Mouse (Mus musculus) natural killer cell, adult 2 months (primary cell): Measurements from ENCODE around the gene Igsf23.
"Not testable (repeated sequence)": the region's sequence is repeated elsewhere in the genome, so short reads cannot be mapped to it uniquely, and the experiment has no call there.

Experiments
- DNase-seq, 2 experiments: peaks; one replicate each; pipeline ENCODE4 v3.0.0; 2022; ENCODE audit warnings: low spot score in 2 of 2

The Igsf23 gene

GRCm38 (mm10) chr7:19935171-19935751 lies 15.3 kb downstream of the Igsf23 start:
- DNase-seq = peak; percentile 9 to 25

GRCm38 (mm10) chr7:19932877-19933809 lies 17.4 kb downstream of the Igsf23 start:
- DNase-seq = peak; percentile 42 to 64

GRCm38 (mm10) chr7:19932133-19932876 lies 18.3 kb downstream of the Igsf23 start:
- DNase-seq = peak; percentile 15 to 54

GRCm38 (mm10) chr7:19930481-19930880 lies 20.1 kb downstream of the Igsf23 start:
- DNase-seq = not testable (repeated sequence)

GRCm38 (mm10) chr7:19928486-19928885 lies 22.1 kb downstream of the Igsf23 start:
- no peak for DNase-seq

- DNase-seq = peak in 1 of 2 experiments; percentile 26
These were observed 23.6 kb downstream of the Igsf23 start for GRCm38 (mm10) chr7:19926849-19927480.

- no peak for DNase-seq
These were observed 25.2 kb downstream of the Igsf23 start for GRCm38 (mm10) chr7:19925376-19925775.

GRCm38 (mm10) chr7:19923797-19924196 lies 26.8 kb downstream of the Igsf23 start:
- peak in 1 of 2 experiments; percentile 40 for DNase-seq

- no peak for DNase-seq
These were observed 27.2 kb downstream of the Igsf23 start for GRCm38 (mm10) chr7:19923354-19923753.

- DNase-seq = peak; percentile 22 to 52
These were observed 29.9 kb downstream of the Igsf23 start, which contains the start of gene Pvr for GRCm38 (mm10) chr7:19920506-19921261. Gene Pvr, minus strand, starts transcription at chr7:19921160.

GRCm38 (mm10) chr7:19920166-19920505 lies 30.4 kb downstream of the Igsf23 start:
- no peak for DNase-seq

- DNase-seq = no peak
These were observed 36.0 kb downstream of the Igsf23 start for GRCm38 (mm10) chr7:19914558-19914957.

- DNase-seq = no peak
These were observed 38.6 kb downstream of the Igsf23 start for GRCm38 (mm10) chr7:19911695-19912524.

- DNase-seq = no peak
These were observed 39.3 kb downstream of the Igsf23 start for GRCm38 (mm10) chr7:19911292-19911658.

- DNase-seq = peak; percentile 59 to 75
These were observed 39.9 kb downstream of the Igsf23 start for GRCm38 (mm10) chr7:19910421-19911291.

- peak; percentile 57 to 71 for DNase-seq
These were observed 60.7 kb downstream of the Igsf23 start for GRCm38 (mm10) chr7:19889881-19890280.

GRCm38 (mm10) chr7:19887849-19888248 lies 62.7 kb downstream of the Igsf23 start, which contains the start of gene Ceacam19:
Gene Ceacam19, minus strand, starts transcription at chr7:19887965.
- DNase-seq = no peak
